Mouse (Mus musculus) cortical plate, adult 2 months (tissue): ENCODE measurements around the gene Ugt2a2. TPM values are rescaled to one million over a fixed set of nuclear protein-coding genes. Genes with fewer than 3 reads are reported as not detected.
"Not testable (repeated sequence)": the region's sequence is repeated elsewhere in the genome, so short reads cannot be mapped to it uniquely, and the experiment has no call there.

Experiments
- H3K27ac ChIP-seq: fragments of 200-500 bp; 2 replicates; pipeline ENCODE4 v1.5.1; 2012; ENCODE audit warnings: low read length, control low read depth, inconsistent platforms; ENCODE audit not compliant: insufficient read depth
- H3K4me1 ChIP-seq: fragments of 200-500 bp; 2 replicates; pipeline ENCODE4 v1.6.1; 2011; ENCODE audit warnings: low read length; ENCODE audit not compliant: control insufficient read depth, insufficient read depth
- H3K4me3 ChIP-seq: fragments of 200-500 bp; 2 replicates; pipeline ENCODE4 v1.5.1; 2011; ENCODE audit warnings: mild to moderate bottlenecking, low read length, control low read depth; ENCODE audit not compliant: insufficient read depth
- CTCF ChIP-seq: fragments of 200-500 bp; IDR thresholded peaks from 2 replicates; pipeline ENCODE4 v1.5.1; 2011; ENCODE audit warnings: mild to moderate bottlenecking, control low read depth, low read length; ENCODE audit not compliant: insufficient read depth; ENCODE audit errors: extremely low read depth
- POLR2A ChIP-seq: fragments of 200-500 bp; IDR thresholded peaks from 2 replicates; pipeline ENCODE4 v1.6.1; 2011; ENCODE audit warnings: mild to moderate bottlenecking, low read length, control low read depth; ENCODE audit not compliant: insufficient read depth; ENCODE audit errors: extremely low read depth
- polyA plus RNA-seq: library from polyadenylated mRNA; depleted of rRNA; stranded (reverse); fragments of >200 nt; gene quantifications from 2 replicates; pipeline ENCODE4 v1.2.3, GENCODE M21; 2012; rRNA removed

The Ugt2a2 gene
- not detected in 2 replicates for polyA plus RNA-seq

- no peak within 1 kb of the TSS for H3K4me3 ChIP-seq
- TF ChIP-seq POLR2A = no peak
- TF ChIP-seq CTCF = no peak
- H3K27ac ChIP-seq = no peak within 1 kb of the TSS
- no peaks in the 10 kb centered on the region for H3K4me1 ChIP-seq
These were observed at the start of gene Ugt2a2 for GRCm38 (mm10) chr5:87482160-87482559. Gene Ugt2a2 (minus strand): TSS chr5:87482260.

- not testable (repeated sequence) for H3K4me3 ChIP-seq, H3K27ac ChIP-seq
These were observed 41.5 kb upstream of the Ugt2a2 start for GRCm38 (mm10) chr5:87523561-87523960.

GRCm38 (mm10) chr5:87505776-87506458 lies 23.9 kb upstream of the Ugt2a2 start:
- TF ChIP-seq CTCF (no peak), POLR2A (no peak)
- no peaks in the 10 kb centered on the region for H3K4me1 ChIP-seq
- no peak overlapping the region for H3K4me3 ChIP-seq
- H3K27ac ChIP-seq = no peak overlapping the region

More at GRCm38 (mm10) chr5:87523561-87523960, 41.5 kb upstream of the Ugt2a2 start:
- not testable (repeated sequence) for H3K4me1 ChIP-seq

- H3K4me1 ChIP-seq = no peaks in the 10 kb centered on the region
- no peak overlapping the region for H3K27ac ChIP-seq
- TF ChIP-seq POLR2A (no peak), CTCF (no peak)
- no peak overlapping the region for H3K4me3 ChIP-seq
These were observed 20.6 kb upstream of the Ugt2a2 start for GRCm38 (mm10) chr5:87502687-87503086.

GRCm38 (mm10) chr5:87499341-87499740 lies 17.3 kb upstream of the Ugt2a2 start:
- TF ChIP-seq CTCF (no peak), POLR2A (no peak)
- H3K4me1 ChIP-seq = no peaks in the 10 kb centered on the region

GRCm38 (mm10) chr5:87498936-87499335 lies 16.9 kb upstream of the Ugt2a2 start:
- no peaks in the 10 kb centered on the region for H3K4me1 ChIP-seq
- TF ChIP-seq POLR2A (no peak), CTCF (no peak)
- H3K27ac ChIP-seq = no peak overlapping the region
- no peak overlapping the region for H3K4me3 ChIP-seq

More at GRCm38 (mm10) chr5:87499341-87499740, 17.3 kb upstream of the Ugt2a2 start:
- no peak overlapping the region for H3K4me3 ChIP-seq
- H3K27ac ChIP-seq = no peak overlapping the region

- Histone ChIP-seq H3K4me1 (no peaks in the 10 kb centered on the region), H3K27ac (no peak within 1 kb of the TSS), H3K4me3 (no peak within 1 kb of the TSS)
- TF ChIP-seq POLR2A = no peak
- no peak for TF ChIP-seq CTCF
These were observed 8.7 kb upstream of the Ugt2a2 start, which contains the start of gene Ugt2a1 for GRCm38 (mm10) chr5:87490771-87491170. Gene Ugt2a1 (minus strand): TSS chr5:87490871.

- not testable (repeated sequence) for H3K27ac ChIP-seq, H3K4me1 ChIP-seq, H3K4me3 ChIP-seq
These were observed 4.6 kb upstream of the Ugt2a2 start, which contains the start of gene Gm43638 for GRCm38 (mm10) chr5:87486706-87487105. Gene Gm43638 (minus strand): TSS chr5:87486806.

- Histone ChIP-seq H3K27ac (no peak overlapping the region), H3K4me1 (no peaks in the 10 kb centered on the region), H3K4me3 (no peak overlapping the region)
- TF ChIP-seq CTCF = no peak
- TF ChIP-seq POLR2A = no peak
These were observed 23.2 kb downstream of the Ugt2a2 start for GRCm38 (mm10) chr5:87458810-87459209.

GRCm38 (mm10) chr5:87457701-87458100 lies 24.4 kb downstream of the Ugt2a2 start:
- Histone ChIP-seq H3K4me3 (no peak overlapping the region), H3K4me1 (no peaks in the 10 kb centered on the region), H3K27ac (no peak overlapping the region)
- TF ChIP-seq CTCF (no peak), POLR2A (no peak)

- no peak overlapping the region for H3K27ac ChIP-seq
- H3K4me3 ChIP-seq = no peak overlapping the region
- TF ChIP-seq CTCF (no peak), POLR2A (no peak)
- no peaks in the 10 kb centered on the region for H3K4me1 ChIP-seq
These were observed 25.7 kb downstream of the Ugt2a2 start for GRCm38 (mm10) chr5:87456216-87456850.
